Mouse (Mus musculus): ENCODE results near the gene Mtor. TPM values are rescaled to one million over a fixed set of nuclear protein-coding genes. Genes with fewer than 3 reads are reported as not detected.

The Mtor gene
- polyA plus RNA-seq (2014; fragmentation: Illumina TruSeq; extraction: RNeasy Lipid Tissue Mini Kit (QIAGEN cat#74804); ENCODE audit: low read depth, low replicate concordance): 31.7 TPM

GRCm38 (mm10) chr4:148448179-148448852, at the start of gene Mtor:
Mtor (plus strand) TSS chr4:148448611.

GRCm38 (mm10) chr4:148444250-148444967, 4.0 kb upstream of the Mtor start, which contains the start of gene Ubiad1:
Ubiad1 (minus strand) TSS chr4:148444771.

GRCm38 (mm10) chr4:148500410-148500867, 52.0 kb downstream of the Mtor start, which contains the start of gene Angptl7:
Angptl7 (minus strand) TSS chr4:148500460.

GRCm38 (mm10) chr4:148558297-148559000, 110.0 kb downstream of the Mtor start, which contains the start of gene Exosc10:
Exosc10 (plus strand) TSS chr4:148558429.

GRCm38 (mm10) chr4:148591171-148591630, 142.8 kb downstream of the Mtor start, which contains the start of gene Srm:
Srm (plus strand) TSS chr4:148591503.

GRCm38 (mm10) chr4:148602357-148603120, 154.1 kb downstream of the Mtor start, which contains the start of gene Masp2:
Masp2 (plus strand) TSS chr4:148602554.

Other genes starting within 250 kb of the Mtor start
- gene Disp3, start 160.6 kb upstream of the Mtor start, polyA plus RNA-seq (2014; fragmentation: Illumina TruSeq; extraction: RNeasy Lipid Tissue Mini Kit (QIAGEN cat#74804); ENCODE audit: low read depth, low replicate concordance): 0.21 TPM
- 10.9 TPM for gene Ubiad1, start 3.8 kb upstream of the Mtor start, polyA plus RNA-seq (2014; fragmentation: Illumina TruSeq; extraction: RNeasy Lipid Tissue Mini Kit (QIAGEN cat#74804); ENCODE audit: low read depth, low replicate concordance)
- gene Angptl7, start 51.8 kb downstream of the Mtor start, polyA plus RNA-seq (2014; fragmentation: Illumina TruSeq; extraction: RNeasy Lipid Tissue Mini Kit (QIAGEN cat#74804); ENCODE audit: low read depth, low replicate concordance): 10.4 TPM
- gene Exosc10, start 109.8 kb downstream of the Mtor start, polyA plus RNA-seq (2014; fragmentation: Illumina TruSeq; extraction: RNeasy Lipid Tissue Mini Kit (QIAGEN cat#74804); ENCODE audit: low read depth, low replicate concordance): 32.8 TPM
- 45.9 TPM for gene Srm, start 142.9 kb downstream of the Mtor start, polyA plus RNA-seq (2014; fragmentation: Illumina TruSeq; extraction: RNeasy Lipid Tissue Mini Kit (QIAGEN cat#74804); ENCODE audit: low read depth, low replicate concordance)
- 0.62 TPM for gene Masp2, start 153.9 kb downstream of the Mtor start, polyA plus RNA-seq (2014; fragmentation: Illumina TruSeq; extraction: RNeasy Lipid Tissue Mini Kit (QIAGEN cat#74804); ENCODE audit: low read depth, low replicate concordance)
- 234 TPM for gene Tardbp, start 178.4 kb downstream of the Mtor start, polyA plus RNA-seq (2014; fragmentation: Illumina TruSeq; extraction: RNeasy Lipid Tissue Mini Kit (QIAGEN cat#74804); ENCODE audit: low read depth, low replicate concordance)
- gene Gm572, start 194.7 kb downstream of the Mtor start, polyA plus RNA-seq (2014; fragmentation: Illumina TruSeq; extraction: RNeasy Lipid Tissue Mini Kit (QIAGEN cat#74804); ENCODE audit: low read depth, low replicate concordance): not detected